Mouse (Mus musculus) G1E (cell line): Measurements from ENCODE around the gene Rbbp6.

Experiments
- CTCF ChIP-seq: IDR thresholded peaks from 2 replicates; pipeline ENCODE4 v1.5.1; 2012; ENCODE audit warnings: low read depth, low read length, inconsistent platforms, mixed read lengths
- GATA1 ChIP-seq: IDR thresholded peaks from 2 replicates; pipeline ENCODE4 v1.6.1; 2012; ENCODE audit warnings: borderline replicate concordance, low read length, inconsistent platforms, mixed read lengths
- GATA2 ChIP-seq: IDR thresholded peaks from 2 replicates; pipeline ENCODE4 v1.6.1; 2012; ENCODE audit warnings: low read depth, low read length, inconsistent platforms, borderline replicate concordance
- POLR2AphosphoS5 ChIP-seq: IDR thresholded peaks from 2 replicates; pipeline ENCODE4 v1.6.1; 2012; ENCODE audit warnings: low read depth, low read length, inconsistent platforms; ENCODE audit not compliant: insufficient replicate concordance
- TAL1 ChIP-seq: conservative IDR thresholded peaks from 2 replicates; pipeline ENCODE4 v1.6.1; 2012; ENCODE audit warnings: low read depth, low read length, inconsistent platforms, mixed read lengths

DNA sequence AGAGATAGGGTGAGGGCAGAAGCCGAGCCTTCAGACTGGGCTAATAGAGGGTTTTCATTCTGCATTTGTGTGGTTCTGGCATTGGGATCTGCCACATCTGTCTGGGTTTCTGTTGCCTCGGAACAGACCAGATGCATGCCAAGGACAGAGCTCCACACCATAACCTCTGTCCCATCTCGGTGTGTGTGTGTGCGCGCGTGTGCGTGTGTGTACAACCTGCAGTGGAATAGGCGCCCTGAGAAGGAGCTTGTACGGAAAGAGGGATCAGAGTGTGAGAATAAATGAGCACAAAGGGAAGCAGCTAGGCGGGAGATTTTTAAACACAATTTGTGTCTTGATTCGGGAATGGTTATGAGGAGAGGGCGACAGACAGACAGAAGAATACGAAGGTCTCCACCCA, 64.8 kb downstream of the Rbbp6 start:
- TF ChIP-seq CTCF (no peak), GATA1 (no peak), TAL1 (no peak), POLR2AphosphoS5 (no peak), GATA2 (no peak)
